In the genomic region with DNA sequence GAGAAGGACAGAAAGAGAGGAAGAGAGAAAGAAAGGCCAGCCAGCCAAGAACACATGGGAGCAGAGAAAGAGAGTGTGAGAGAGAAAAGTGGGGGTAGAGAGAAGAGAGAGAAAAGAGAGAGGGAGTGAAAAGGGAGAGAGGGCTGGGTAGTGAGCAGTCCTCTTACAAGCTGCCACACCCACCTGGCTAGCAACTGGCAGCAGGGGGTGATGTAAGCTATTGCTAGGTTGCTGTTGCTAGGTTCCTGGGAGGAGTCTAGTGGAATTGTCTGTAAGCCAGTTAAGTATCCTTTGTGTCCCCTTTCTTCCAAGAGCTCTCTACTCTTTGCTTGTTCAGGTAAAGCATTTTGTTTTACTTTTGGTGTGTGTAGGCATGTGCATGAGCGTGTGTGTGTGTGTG, we compare ENCODE assay signal across 16 mouse cellular contexts. TPM values are rescaled to one million over a fixed set of nuclear protein-coding genes. Genes with fewer than 3 reads are reported as not detected.
DNase-seq lines count a peak whose midpoint lies in the region; ATAC-seq and TF ChIP-seq lines count a peak whose summit lies in the region.
"Had no signal": no experiment of that assay in that cellular context is flagged by ENCODE, and none has a peak within 500 bp of the region (broad histone marks: within the 10 kb centered on the region; RNA-seq: fewer than 3 reads in every experiment).

No protein-coding gene starts in this region.

- no peaks in the 10 kb centered on the region for H3K9me3 ChIP-seq in heart, postnatal 0 days (replicated peaks; ENCODE audit: control insufficient read depth, low read length)

- peak; percentile 33; the same call in 1 of the 2 replicates for ATAC-seq in heart, postnatal 0 days (ENCODE audit: insufficient read depth, low read depth)

- no peak overlapping the region for H3K27ac ChIP-seq in heart, postnatal 0 days (ENCODE audit: low read depth)
- H3K27ac ChIP-seq: heart, adult 2 months; liver, embryonic 14.5 days had no signal

- no peaks in the 10 kb centered on the region for H3K27me3 ChIP-seq in heart, postnatal 0 days (ENCODE audit: control insufficient read depth, insufficient read depth, low read length)

- H3K4me1 ChIP-seq in heart, postnatal 0 days (ENCODE audit: control insufficient read depth, insufficient read depth), result 0 out of 2 replicates have a peak, but pooled peaks cover 5% of the 10 kb centered on the region

- no peaks in the 10 kb centered on the region for H3K36me3 ChIP-seq in heart, postnatal 0 days (replicated peaks; ENCODE audit: control insufficient read depth, insufficient read depth, low read length)

- no peak for TF ChIP-seq EP300 in heart, postnatal 0 days (IDR thresholded peaks at IDR 0.05; ENCODE audit: low read depth)

- no peak for TF ChIP-seq CTCF in heart, postnatal 0 days (IDR thresholded peaks at IDR 0.05; ENCODE audit: low read depth)

- H3K9ac ChIP-seq in heart, postnatal 0 days (replicated peaks; ENCODE audit: low read depth, low read length), result no peak overlapping the region
- H3K9ac ChIP-seq: liver, embryonic 14.5 days had no signal

- peak; percentile 63 for DNase-seq in heart, postnatal 0 days (ENCODE audit: low spot score)
- DNase-seq in heart, adult 11 months, result no peak
- DNase-seq in right cerebral cortex, adult 18-20 months, result peak; percentile 21
- DNase-seq in right cerebral cortex, postnatal 4 days, result no peak
- peak; percentile 24 to 47 for DNase-seq in layer of hippocampus, postnatal 36 days
- no peak for DNase-seq in spleen, postnatal 36 days (ENCODE audit: low spot score in 2 of 2)
- no peak for DNase-seq in kidney, postnatal 14 days
- DNase-seq: adrenal gland, postnatal 25 days; cerebellum, adult 11 months; heart, adult 2 months; heart, postnatal 36 days; kidney, postnatal 36 days; left cerebral cortex, postnatal 4 days had no signal

- no peak overlapping the region for H3K4me2 ChIP-seq in heart, postnatal 0 days (ENCODE audit: low read depth, low read length)

- H3K4me3 ChIP-seq in heart, postnatal 0 days (ENCODE audit: low read depth, low read length), result no peak overlapping the region
- H3K4me3 ChIP-seq: heart, adult 2 months had no signal

- WGBS in heart, postnatal 0 days, result 100% methylated on average over 1 of the region's 1 CpGs

RNA-seq across cellular contexts. Expression of gene Iyd, which starts 25.4 kb away (rescaled TPM):
- 0.15 TPM in 1 of 2 replicates, not detected in the other for total RNA-seq in heart, postnatal 0 days (2014; rRNA removed; ENCODE audit: low replicate concordance)
- 0.43 and 0.71 TPM in 2 replicates for polyA plus RNA-seq in heart, postnatal 0 days (2015; fragmentation: Nextera tagmentation; extraction: Ambion mirVana)
- 1 to 10 TPM; 7.6 to 9.5 TPM for total RNA-seq in layer of hippocampus, postnatal 36 days (2021)
- total RNA-seq: common myeloid progenitor, adult 5-6 weeks; heart, adult 2 months; heart, postnatal 36 days; megakaryocyte-erythroid progenitor cell, adult 5-6 weeks had no signal
- polyA plus RNA-seq: heart, adult 2 months had no signal

Comparison
In these comparisons a context has a peak if more than half of its experiments do, and no peak if none do; other contexts are left out.
1. DNase-seq: peak in heart, postnatal 0 days (single experiment), right cerebral cortex, adult 18-20 months (single experiment) and layer of hippocampus, postnatal 36 days (2 of 2); none in heart, adult 11 months (single experiment), right cerebral cortex, postnatal 4 days (single experiment), spleen, postnatal 36 days (0 of 2) and kidney, postnatal 14 days (single experiment).